Mouse (Mus musculus): ENCODE results near the gene Naa25. TPM values are rescaled to one million over a fixed set of nuclear protein-coding genes. Genes with fewer than 3 reads are reported as not detected.

Naa25 gene
- polyA plus RNA-seq, 1 experiment: 27.7 TPM

- Histone ChIP-seq H3K4me1 (ENCODE audit: control insufficient read depth, insufficient read depth, low read length) (peaks cover 7% of the 10 kb centered on the region), H3K36me3 (ENCODE audit: control insufficient read depth, insufficient read depth, low read length) (no peaks in the 10 kb centered on the region; the same call in 1 of the 2 replicates), H3K4me3 (ENCODE audit: control insufficient read depth, low read depth, low read length) (peak overlapping the region; percentile 87), H3K27ac (ENCODE audit: control insufficient read depth, insufficient read depth, low read depth, low read length) (peak overlapping the region; percentile 67), H3K27me3 (ENCODE audit: control insufficient read depth, insufficient read depth, low read length) (no peaks in the 10 kb centered on the region)
- TF ChIP-seq CTCF (IDR thresholded peaks at IDR 0.05; ENCODE audit: control insufficient read depth, insufficient read depth, insufficient replicate concordance, low read depth, low read length) (no peak), POLR2A (IDR thresholded peaks at IDR 0.05; ENCODE audit: control insufficient read depth, low read depth, low read length) (no peak)
Observed at GRCm38 (mm10) chr5:121398146-121398964, 619 bp downstream of the Naa25 start.

GRCm38 (mm10) chr5:121398965-121399462, 1.3 kb downstream of the Naa25 start:
- Histone ChIP-seq H3K4me1 (ENCODE audit: control insufficient read depth, insufficient read depth, low read length) (peaks cover 7% of the 10 kb centered on the region), H3K36me3 (ENCODE audit: control insufficient read depth, insufficient read depth, low read length) (no peaks in the 10 kb centered on the region; the same call in 1 of the 2 replicates), H3K27ac (ENCODE audit: control insufficient read depth, insufficient read depth, low read depth, low read length) (no peak overlapping the region), H3K27me3 (ENCODE audit: control insufficient read depth, insufficient read depth, low read length) (no peaks in the 10 kb centered on the region), H3K4me3 (ENCODE audit: control insufficient read depth, low read depth, low read length) (peak overlapping the region; percentile 66)
- TF ChIP-seq POLR2A (IDR thresholded peaks at IDR 0.05; ENCODE audit: control insufficient read depth, low read depth, low read length): no peak
- no peak for TF ChIP-seq CTCF (IDR thresholded peaks at IDR 0.05; ENCODE audit: control insufficient read depth, insufficient read depth, insufficient replicate concordance, low read depth, low read length)

- H3K27me3 ChIP-seq (ENCODE audit: control insufficient read depth, insufficient read depth, low read length): no peaks in the 10 kb centered on the region
- TF ChIP-seq POLR2A (IDR thresholded peaks at IDR 0.05; ENCODE audit: control insufficient read depth, low read depth, low read length) (no peak), CTCF (IDR thresholded peaks at IDR 0.05; ENCODE audit: control insufficient read depth, insufficient read depth, insufficient replicate concordance, low read depth, low read length) (no peak)
- no peak overlapping the region for H3K27ac ChIP-seq (ENCODE audit: control insufficient read depth, insufficient read depth, low read depth, low read length)
- H3K4me3 ChIP-seq (ENCODE audit: control insufficient read depth, low read depth, low read length): peak overlapping the region; percentile 66
- no peaks in the 10 kb centered on the region; the same call in 1 of the 2 replicates for H3K36me3 ChIP-seq (ENCODE audit: control insufficient read depth, insufficient read depth, low read length)
- H3K4me1 ChIP-seq (ENCODE audit: control insufficient read depth, insufficient read depth, low read length): peaks cover 7% of the 10 kb centered on the region
Observed at GRCm38 (mm10) chr5:121399540-121399939, 1.8 kb downstream of the Naa25 start.

- TF ChIP-seq POLR2A (IDR thresholded peaks at IDR 0.05; ENCODE audit: control insufficient read depth, low read depth, low read length): no peak
- no peak for TF ChIP-seq CTCF (IDR thresholded peaks at IDR 0.05; ENCODE audit: control insufficient read depth, insufficient read depth, insufficient replicate concordance, low read depth, low read length)
- no peaks in the 10 kb centered on the region; the same call in 1 of the 2 replicates for H3K36me3 ChIP-seq (ENCODE audit: control insufficient read depth, insufficient read depth, low read length)
Observed at GRCm38 (mm10) chr5:121400064-121400463, 2.3 kb downstream of the Naa25 start.

GRCm38 (mm10) chr5:121400849-121401248, 3.1 kb downstream of the Naa25 start:
- H3K36me3 ChIP-seq (ENCODE audit: control insufficient read depth, insufficient read depth, low read length): no peaks in the 10 kb centered on the region; the same call in 1 of the 2 replicates
- H3K4me1 ChIP-seq (ENCODE audit: control insufficient read depth, insufficient read depth, low read length): peaks cover 7% of the 10 kb centered on the region
- no peak for TF ChIP-seq POLR2A (IDR thresholded peaks at IDR 0.05; ENCODE audit: control insufficient read depth, low read depth, low read length)
- TF ChIP-seq CTCF (IDR thresholded peaks at IDR 0.05; ENCODE audit: control insufficient read depth, insufficient read depth, insufficient replicate concordance, low read depth, low read length): no peak
- H3K4me3 ChIP-seq (ENCODE audit: control insufficient read depth, low read depth, low read length): no peak overlapping the region
- H3K27me3 ChIP-seq (ENCODE audit: control insufficient read depth, insufficient read depth, low read length): no peaks in the 10 kb centered on the region
- no peak overlapping the region for H3K27ac ChIP-seq (ENCODE audit: control insufficient read depth, insufficient read depth, low read depth, low read length)

More at GRCm38 (mm10) chr5:121400064-121400463, 2.3 kb downstream of the Naa25 start:
- Histone ChIP-seq H3K4me3 (ENCODE audit: control insufficient read depth, low read depth, low read length) (no peak overlapping the region), H3K27me3 (ENCODE audit: control insufficient read depth, insufficient read depth, low read length) (no peaks in the 10 kb centered on the region), H3K4me1 (ENCODE audit: control insufficient read depth, insufficient read depth, low read length) (peaks cover 7% of the 10 kb centered on the region), H3K27ac (ENCODE audit: control insufficient read depth, insufficient read depth, low read depth, low read length) (no peak overlapping the region)

GRCm38 (mm10) chr5:121407856-121408255, 10.1 kb downstream of the Naa25 start:
- H3K36me3 ChIP-seq (ENCODE audit: control insufficient read depth, insufficient read depth, low read length): peaks cover 3% of the 10 kb centered on the region
- H3K4me3 ChIP-seq (ENCODE audit: control insufficient read depth, low read depth, low read length): no peak overlapping the region
- TF ChIP-seq POLR2A (IDR thresholded peaks at IDR 0.05; ENCODE audit: control insufficient read depth, low read depth, low read length) (no peak), CTCF (IDR thresholded peaks at IDR 0.05; ENCODE audit: control insufficient read depth, insufficient read depth, insufficient replicate concordance, low read depth, low read length) (no peak)
- H3K27ac ChIP-seq (ENCODE audit: control insufficient read depth, insufficient read depth, low read depth, low read length): no peak overlapping the region
- H3K4me1 ChIP-seq (ENCODE audit: control insufficient read depth, insufficient read depth, low read length): no peaks in the 10 kb centered on the region
- no peaks in the 10 kb centered on the region for H3K27me3 ChIP-seq (ENCODE audit: control insufficient read depth, insufficient read depth, low read length)

GRCm38 (mm10) chr5:121410975-121411374, 13.2 kb downstream of the Naa25 start:
- Histone ChIP-seq H3K27me3 (ENCODE audit: control insufficient read depth, insufficient read depth, low read length) (no peaks in the 10 kb centered on the region), H3K4me3 (ENCODE audit: control insufficient read depth, low read depth, low read length) (no peak overlapping the region), H3K36me3 (ENCODE audit: control insufficient read depth, insufficient read depth, low read length) (peaks cover 4% of the 10 kb centered on the region), H3K4me1 (ENCODE audit: control insufficient read depth, insufficient read depth, low read length) (no peaks in the 10 kb centered on the region), H3K27ac (ENCODE audit: control insufficient read depth, insufficient read depth, low read depth, low read length) (no peak overlapping the region)
- TF ChIP-seq CTCF (IDR thresholded peaks at IDR 0.05; ENCODE audit: control insufficient read depth, insufficient read depth, insufficient replicate concordance, low read depth, low read length) (no peak), POLR2A (IDR thresholded peaks at IDR 0.05; ENCODE audit: control insufficient read depth, low read depth, low read length) (no peak)

Measured in testis, adult 2 months (tissue).